Mouse (Mus musculus) embryonic facial prominence, embryonic 15.5 days (tissue): Measurements from ENCODE around the gene Scarb2. TPM values are rescaled to one million over a fixed set of nuclear protein-coding genes. Genes with fewer than 3 reads are reported as not detected.

Experiments used
- microRNA-seq: library from miRNA; unstranded; fragments of <30 nt; microRNA quantifications from one replicate; pipeline ENCODE4, GENCODE M21; 2016; ENCODE audit warnings: borderline number of aligned reads
- polyA plus RNA-seq: library from polyadenylated mRNA; unstranded; fragments of >200 nt; fragmentation: Nextera tagmentation; extraction: Ambion mirVana; gene quantifications from 2 replicates; pipeline ENCODE4 v1.2.1, GENCODE M21; 2015

The Scarb2 gene
- polyA plus RNA-seq, 1 experiment from 2014 or later: 12.4 TPM

Small RNA genes lying within 50 kb of the gene (microRNA-seq; reads per million reads assigned to microRNA genes)
- gene Mir6415: not detected

Other genes with a start within 250 kb of the Scarb2 start
- 13.3 and 13.9 TPM in 2 replicates for gene Naaa, start 228.7 kb downstream of the Scarb2 start, polyA plus RNA-seq
- 36.2 and 37.4 TPM in 2 replicates for gene Sdad1, start 196.4 kb downstream of the Scarb2 start, polyA plus RNA-seq
- 0.20 and 0.76 TPM in 2 replicates for gene Cxcl9, start 178.8 kb downstream of the Scarb2 start, polyA plus RNA-seq
- gene Art3, start 175.0 kb downstream of the Scarb2 start, polyA plus RNA-seq: 4.9 and 6.2 TPM in 2 replicates
- 0.81 and 1.7 TPM in 2 replicates for gene Cxcl10, start 157.9 kb downstream of the Scarb2 start, polyA plus RNA-seq
- gene Nup54, start 71.6 kb downstream of the Scarb2 start, polyA plus RNA-seq: 38.9 and 40.0 TPM in 2 replicates
- gene Fam47e, start 48.2 kb upstream of the Scarb2 start, polyA plus RNA-seq: 4.7 and 9.4 TPM in 2 replicates
- gene Stbd1, start 96.2 kb upstream of the Scarb2 start, polyA plus RNA-seq: 24.6 and 26.3 TPM in 2 replicates
- gene Ccdc158, start 168.4 kb upstream of the Scarb2 start, polyA plus RNA-seq: 1.1 TPM in 2 replicates
- 3.9 and 4.1 TPM in 2 replicates for gene Shroom3, start 176.6 kb upstream of the Scarb2 start, polyA plus RNA-seq